Mouse (Mus musculus) heart, embryonic 15.5 days (tissue): ENCODE measurements around the gene Adamts16. TPM values are rescaled to one million over a fixed set of nuclear protein-coding genes. Genes with fewer than 3 reads are reported as not detected.

Experiments
- ATAC-seq: fragments of 200-750 bp; cut with Nextera tagmentation; replicated peaks from 2 replicates; pipeline ENCODE4 v1.8.0; 2017; ENCODE audit warnings: low read depth, moderate TSS enrichment; ENCODE audit not compliant: insufficient number of reproducible peaks, insufficient read depth, low FRiP score
- H3K27ac ChIP-seq: fragments of 300-500 bp; sonication (generic); 2 replicates; pipeline ENCODE4 v1.5.1; 2015; ENCODE audit warnings: mild to moderate bottlenecking, inconsistent platforms
- H3K27me3 ChIP-seq: fragments of 300-500 bp; sonication (generic); 2 replicates; pipeline ENCODE4 v1.6.1; 2015; ENCODE audit warnings: inconsistent platforms
- H3K36me3 ChIP-seq: fragments of 300-500 bp; sonication (generic); 2 replicates; pipeline ENCODE4 v1.6.1; 2015; ENCODE audit warnings: mild to moderate bottlenecking, inconsistent platforms
- H3K4me1 ChIP-seq: fragments of 300-500 bp; sonication (generic); replicated peaks from 2 replicates; pipeline ENCODE4 v1.6.1; 2015; ENCODE audit warnings: inconsistent platforms
- H3K4me2 ChIP-seq: fragments of 300-500 bp; sonication (generic); 2 replicates; pipeline ENCODE4 v1.6.1; 2015; ENCODE audit warnings: inconsistent platforms, mild to moderate bottlenecking, moderate library complexity
- H3K4me3 ChIP-seq: fragments of 300-500 bp; sonication (generic); 2 replicates; pipeline ENCODE4 v1.5.1; 2015; ENCODE audit warnings: mild to moderate bottlenecking, inconsistent platforms
- H3K9ac ChIP-seq: fragments of 300-500 bp; sonication (generic); 2 replicates; pipeline ENCODE4 v1.6.1; 2015; ENCODE audit warnings: mild to moderate bottlenecking, inconsistent platforms
- H3K9me3 ChIP-seq: fragments of 300-500 bp; sonication (generic); replicated peaks from 2 replicates; pipeline ENCODE4 v1.6.1; 2016; ENCODE audit warnings: inconsistent platforms
- WGBS: fragments of 180-500 bp; shearing (Covaris S2); methylation state at CpG from one replicate; pipeline ENCODE4 v1.1.7; 2015; ENCODE audit warnings: mixed read lengths; 5-methylcytosine and 5-hydroxymethylcytosine counted together
- polyA plus RNA-seq: library from polyadenylated mRNA; unstranded; fragments of >200 nt; fragmentation: Nextera tagmentation; extraction: Ambion mirVana; gene quantifications from 2 replicates; pipeline ENCODE4 v1.2.1, GENCODE M21; 2015

Gene Adamts16
- polyA plus RNA-seq, 1 experiment from 2014 or later = 0.21 TPM

- Histone ChIP-seq H3K36me3 (no peaks in the 10 kb centered on the region), H3K9ac (no peak overlapping the region), H3K4me2 (no peak overlapping the region), H3K9me3 (no peaks in the 10 kb centered on the region), H3K4me1 (peaks cover 7% of the 10 kb centered on the region; the same call in 1 of the 2 replicates), H3K4me3 (no peak overlapping the region), H3K27ac (no peak overlapping the region), H3K27me3 (no peaks in the 10 kb centered on the region)
- no peak; the same call in 1 of the 2 replicates for ATAC-seq
- WGBS = 18% methylated on average over 4 of the region's 4 CpGs
Measured at GRCm38 (mm10) chr13:70702904-70703303, 138.7 kb downstream of the Adamts16 start.

GRCm38 (mm10) chr13:70698812-70699387 lies 142.7 kb downstream of the Adamts16 start:
- H3K27ac ChIP-seq = no peak overlapping the region
- H3K9me3 ChIP-seq = no peaks in the 10 kb centered on the region
- H3K9ac ChIP-seq = no peak overlapping the region
- ATAC-seq = no peak
- no peaks in the 10 kb centered on the region for H3K36me3 ChIP-seq
- no peaks in the 10 kb centered on the region for H3K27me3 ChIP-seq
- H3K4me3 ChIP-seq = no peak overlapping the region
- H3K4me1 ChIP-seq = peaks cover 7% of the 10 kb centered on the region; the same call in 1 of the 2 replicates
- H3K4me2 ChIP-seq = no peak overlapping the region
- WGBS = 73% methylated on average over 4 of the region's 4 CpGs

GRCm38 (mm10) chr13:70689452-70689960 lies 152.1 kb downstream of the Adamts16 start:
- no peaks in the 10 kb centered on the region for H3K4me1 ChIP-seq
- no peaks in the 10 kb centered on the region for H3K36me3 ChIP-seq
- H3K4me3 ChIP-seq = no peak overlapping the region
- H3K27me3 ChIP-seq = no peaks in the 10 kb centered on the region
- no peaks in the 10 kb centered on the region for H3K9me3 ChIP-seq
- no peak overlapping the region for H3K9ac ChIP-seq
- WGBS = 42% methylated on average over 2 of the region's 2 CpGs
- H3K4me2 ChIP-seq = no peak overlapping the region
- ATAC-seq = no peak
- H3K27ac ChIP-seq = no peak overlapping the region

GRCm38 (mm10) chr13:70685825-70686224 lies 155.8 kb downstream of the Adamts16 start:
- Histone ChIP-seq H3K4me3 (no peak overlapping the region), H3K36me3 (no peaks in the 10 kb centered on the region), H3K9ac (no peak overlapping the region), H3K27me3 (no peaks in the 10 kb centered on the region), H3K27ac (no peak overlapping the region), H3K4me1 (no peaks in the 10 kb centered on the region), H3K9me3 (no peaks in the 10 kb centered on the region), H3K4me2 (no peak overlapping the region)
- no peak for ATAC-seq
- WGBS = 74% methylated on average over 5 of the region's 5 CpGs

GRCm38 (mm10) chr13:70684976-70685609 lies 156.5 kb downstream of the Adamts16 start:
- Histone ChIP-seq H3K4me2 (no peak overlapping the region), H3K4me1 (no peaks in the 10 kb centered on the region), H3K27me3 (no peaks in the 10 kb centered on the region), H3K27ac (no peak overlapping the region), H3K36me3 (no peaks in the 10 kb centered on the region), H3K9me3 (no peaks in the 10 kb centered on the region), H3K9ac (no peak overlapping the region), H3K4me3 (no peak overlapping the region)
- no peak for ATAC-seq
- WGBS = 75% methylated on average over 7 of the region's 7 CpGs

GRCm38 (mm10) chr13:70681411-70682183 lies 160.0 kb downstream of the Adamts16 start:
- 81% methylated on average over 7 of the region's 7 CpGs for WGBS
- H3K4me1 ChIP-seq = no peaks in the 10 kb centered on the region
- no peak for ATAC-seq
- H3K27ac ChIP-seq = no peak overlapping the region
- H3K9ac ChIP-seq = no peak overlapping the region
- no peaks in the 10 kb centered on the region for H3K36me3 ChIP-seq
- H3K27me3 ChIP-seq = no peaks in the 10 kb centered on the region
- no peak overlapping the region for H3K4me2 ChIP-seq
- no peak overlapping the region for H3K4me3 ChIP-seq
- H3K9me3 ChIP-seq = no peaks in the 10 kb centered on the region

- Histone ChIP-seq H3K4me1 (no peaks in the 10 kb centered on the region), H3K4me3 (no peak overlapping the region), H3K27ac (no peak overlapping the region), H3K9me3 (no peaks in the 10 kb centered on the region), H3K36me3 (no peaks in the 10 kb centered on the region), H3K9ac (no peak overlapping the region), H3K27me3 (no peaks in the 10 kb centered on the region), H3K4me2 (no peak overlapping the region)
- no peak for ATAC-seq
- 90% methylated on average over 3 of the region's 3 CpGs for WGBS
Measured at GRCm38 (mm10) chr13:70680316-70680715, 161.3 kb downstream of the Adamts16 start.

Other genes with a start within 250 kb of the Adamts16 start
- 10.8 and 12.5 TPM in 2 replicates for gene Ice1, start 204.2 kb downstream of the Adamts16 start, polyA plus RNA-seq